Mouse (Mus musculus): ENCODE data around the gene Lgsn. TPM values are rescaled to one million over a fixed set of nuclear protein-coding genes. Genes with fewer than 3 reads are reported as not detected.

The Lgsn gene
- polyA plus RNA-seq, 1 experiment from 2014 or later = not detected

- no peak for ATAC-seq (ENCODE audit: low FRiP score)
- no peak overlapping the region for H3K9ac ChIP-seq
- 70% methylated on average over 7 of the region's 7 CpGs for WGBS
- H3K27me3 ChIP-seq (ENCODE audit: control insufficient read depth, insufficient read depth, low read length) = no peaks in the 10 kb centered on the region
- H3K4me1 ChIP-seq (replicated peaks; ENCODE audit: control insufficient read depth, insufficient read depth, low read length) = no peaks in the 10 kb centered on the region
- no peaks in the 10 kb centered on the region for H3K9me3 ChIP-seq (ENCODE audit: control insufficient read depth, low read length)
- H3K27ac ChIP-seq = no peak overlapping the region
- H3K4me3 ChIP-seq (replicated peaks; ENCODE audit: low read length) = no peak overlapping the region
- DNase-seq (ENCODE audit: low spot score) = no peak
- no peak overlapping the region for H3K4me2 ChIP-seq (replicated peaks)
- no peaks in the 10 kb centered on the region for H3K36me3 ChIP-seq (replicated peaks; ENCODE audit: control insufficient read depth, insufficient read depth)
These were observed 29.1 kb downstream of the Lgsn start for GRCm38 (mm10) chr1:31205346-31205745.

- no peak for ATAC-seq (ENCODE audit: low FRiP score)
- H3K4me1 ChIP-seq (replicated peaks; ENCODE audit: control insufficient read depth, insufficient read depth, low read length) = no peaks in the 10 kb centered on the region
- WGBS = 86% methylated on average over 3 of the region's 3 CpGs
- H3K27ac ChIP-seq = no peak overlapping the region
- no peaks in the 10 kb centered on the region for H3K27me3 ChIP-seq (ENCODE audit: control insufficient read depth, insufficient read depth, low read length)
- no peak overlapping the region for H3K4me2 ChIP-seq (replicated peaks)
- H3K4me3 ChIP-seq (replicated peaks; ENCODE audit: low read length) = no peak overlapping the region
- no peaks in the 10 kb centered on the region for H3K36me3 ChIP-seq (replicated peaks; ENCODE audit: control insufficient read depth, insufficient read depth)
- no peak overlapping the region for H3K9ac ChIP-seq
- DNase-seq (ENCODE audit: low spot score) = no peak
- no peaks in the 10 kb centered on the region for H3K9me3 ChIP-seq (ENCODE audit: control insufficient read depth, low read length)
These were observed 29.6 kb downstream of the Lgsn start for GRCm38 (mm10) chr1:31205770-31206169.

DNA sequence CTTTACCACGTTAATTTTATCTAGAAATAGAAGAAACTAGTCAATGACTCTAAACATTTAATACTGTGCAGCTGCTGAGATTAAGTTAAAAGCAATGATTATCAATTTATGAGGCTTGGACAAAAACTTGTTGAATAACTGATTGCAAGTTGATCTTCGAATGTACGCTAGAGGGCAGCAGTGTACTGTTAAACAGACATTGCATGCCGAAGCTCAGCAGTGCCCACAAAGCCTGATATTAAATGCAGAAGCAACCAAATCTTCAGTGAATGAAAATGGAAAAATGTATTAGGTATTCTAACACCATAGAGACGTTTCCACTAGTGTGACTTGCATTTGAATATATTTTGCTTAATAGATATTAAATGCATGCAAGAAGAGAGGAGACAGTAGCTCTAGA is 33.9 kb downstream of the Lgsn start:
- DNase-seq (ENCODE audit: low spot score) = peak; percentile 93
- H3K27ac ChIP-seq = no peak overlapping the region
- H3K4me1 ChIP-seq (replicated peaks; ENCODE audit: control insufficient read depth, insufficient read depth, low read length) = no peaks in the 10 kb centered on the region
- no peak overlapping the region for H3K9ac ChIP-seq
- H3K9me3 ChIP-seq (ENCODE audit: control insufficient read depth, low read length) = no peaks in the 10 kb centered on the region
- H3K4me2 ChIP-seq (replicated peaks) = no peak overlapping the region
- ATAC-seq (ENCODE audit: low FRiP score) = peak; percentile 79
- no peaks in the 10 kb centered on the region for H3K27me3 ChIP-seq (ENCODE audit: control insufficient read depth, insufficient read depth, low read length)
- no peaks in the 10 kb centered on the region for H3K36me3 ChIP-seq (replicated peaks; ENCODE audit: control insufficient read depth, insufficient read depth)
- WGBS = 1% methylated on average over 5 of the region's 5 CpGs
- no peak overlapping the region for H3K4me3 ChIP-seq (replicated peaks; ENCODE audit: low read length)

DNA sequence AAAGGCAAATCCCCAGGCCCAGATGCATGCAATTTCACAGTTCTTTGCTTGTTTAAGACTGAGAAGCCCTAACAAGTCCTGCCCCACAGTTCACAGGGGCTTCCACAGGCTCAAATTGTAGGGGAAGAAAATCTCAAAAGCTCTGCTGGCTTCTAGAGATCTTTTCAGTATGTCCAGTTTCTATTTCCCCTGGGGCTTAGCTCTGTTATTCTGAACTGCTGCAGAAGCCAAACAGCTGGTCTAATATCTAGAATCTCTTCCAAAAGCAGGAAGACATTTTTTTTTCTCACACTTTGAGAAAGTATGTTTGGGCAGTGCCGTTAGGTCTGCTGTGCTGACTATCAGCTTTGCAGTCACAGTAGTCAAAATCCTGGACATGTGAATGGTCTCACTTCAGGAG is 38.6 kb downstream of the Lgsn start:
- H3K4me2 ChIP-seq (replicated peaks) = no peak overlapping the region
- no peak overlapping the region for H3K9ac ChIP-seq
- DNase-seq (ENCODE audit: low spot score) (no peak), ATAC-seq (ENCODE audit: low FRiP score) (no peak)
- H3K4me1 ChIP-seq (replicated peaks; ENCODE audit: control insufficient read depth, insufficient read depth, low read length) = no peaks in the 10 kb centered on the region
- H3K27ac ChIP-seq = no peak overlapping the region
- H3K27me3 ChIP-seq (ENCODE audit: control insufficient read depth, insufficient read depth, low read length) = no peaks in the 10 kb centered on the region
- no peak overlapping the region for H3K4me3 ChIP-seq (replicated peaks; ENCODE audit: low read length)
- H3K9me3 ChIP-seq (ENCODE audit: control insufficient read depth, low read length) = no peaks in the 10 kb centered on the region
- 90% methylated on average over 1 of the region's 1 CpGs for WGBS
- no peaks in the 10 kb centered on the region for H3K36me3 ChIP-seq (replicated peaks; ENCODE audit: control insufficient read depth, insufficient read depth)

DNA sequence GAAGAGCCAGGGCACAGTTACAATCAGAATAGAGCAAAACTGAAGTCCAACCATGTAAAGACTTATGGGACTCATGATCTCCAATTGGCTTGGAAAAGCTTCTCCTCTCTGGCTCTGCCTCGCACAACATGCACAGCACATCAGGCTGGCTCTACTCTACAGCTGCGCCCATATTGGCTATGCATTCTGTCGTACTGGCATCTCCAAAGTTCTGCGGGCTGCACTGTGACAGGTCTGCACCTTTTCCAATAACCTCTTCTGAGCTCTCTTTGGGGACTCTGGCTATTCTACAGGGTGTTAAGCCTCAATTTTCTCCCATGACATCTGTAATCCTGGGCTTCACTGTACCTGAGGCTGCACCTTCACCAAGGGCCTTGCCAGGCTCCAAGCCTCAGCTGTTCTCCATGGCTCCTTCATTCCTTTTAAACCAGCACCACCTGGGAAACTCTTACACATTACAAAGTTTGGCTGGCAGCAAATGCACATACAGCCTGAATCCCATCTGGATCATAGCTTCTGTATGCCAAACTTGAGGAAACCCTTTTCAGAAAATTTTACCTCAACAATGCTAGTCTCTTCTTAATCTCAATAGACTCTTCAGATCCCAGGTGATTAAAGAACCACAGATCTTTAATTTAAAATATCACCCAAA is 44.5 kb downstream of the Lgsn start:
- no peak overlapping the region for H3K27ac ChIP-seq
- ATAC-seq (ENCODE audit: low FRiP score) (no peak), DNase-seq (ENCODE audit: low spot score) (no peak)
- H3K4me1 ChIP-seq (replicated peaks; ENCODE audit: control insufficient read depth, insufficient read depth, low read length) = no peaks in the 10 kb centered on the region
- no peaks in the 10 kb centered on the region for H3K36me3 ChIP-seq (replicated peaks; ENCODE audit: control insufficient read depth, insufficient read depth)
- no peak overlapping the region for H3K9ac ChIP-seq
- H3K9me3 ChIP-seq (ENCODE audit: control insufficient read depth, low read length) = no peaks in the 10 kb centered on the region
- H3K4me2 ChIP-seq (replicated peaks) = no peak overlapping the region
- H3K4me3 ChIP-seq (replicated peaks; ENCODE audit: low read length) = no peak overlapping the region
- H3K27me3 ChIP-seq (ENCODE audit: control insufficient read depth, insufficient read depth, low read length) = no peaks in the 10 kb centered on the region
- 94% methylated on average over 4 of the region's 4 CpGs for WGBS

DNA sequence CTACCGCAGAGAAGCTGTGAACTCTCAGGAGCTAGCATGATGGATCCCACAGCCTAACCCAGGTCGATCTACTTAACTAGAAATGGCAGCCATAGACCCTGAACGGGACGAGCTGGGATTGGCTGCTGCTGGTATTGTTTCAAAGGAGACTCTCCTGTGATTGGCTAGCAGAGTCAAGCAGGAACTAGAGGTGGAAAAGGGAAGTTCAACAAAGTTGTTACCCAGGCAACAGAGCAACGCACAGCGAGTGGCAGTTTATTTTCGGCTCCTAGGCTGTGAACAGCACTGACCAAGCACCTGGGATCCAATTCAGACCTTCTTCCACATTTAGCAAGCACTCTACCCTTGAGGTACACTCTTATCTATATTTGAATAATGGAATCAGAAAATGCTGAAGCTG is 46.4 kb downstream of the Lgsn start, which contains the start of the genes 4931428L18Rik and Pih1d3:
4931428L18Rik (minus strand) TSS at position 121 of the 400 bp plus-strand sequence.
Pih1d3 (plus strand) TSS at position 275 of the 400 bp plus-strand sequence.
- DNase-seq (ENCODE audit: low spot score) (no peak), ATAC-seq (ENCODE audit: low FRiP score) (no peak)
- Histone ChIP-seq H3K4me3 (replicated peaks; ENCODE audit: low read length) (no peak within 1 kb of the TSS), H3K36me3 (replicated peaks; ENCODE audit: control insufficient read depth, insufficient read depth) (no peaks in the 10 kb centered on the region), H3K9ac (no peak within 1 kb of the TSS), H3K27ac (no peak within 1 kb of the TSS), H3K9me3 (ENCODE audit: control insufficient read depth, low read length) (no peaks in the 10 kb centered on the region), H3K27me3 (ENCODE audit: control insufficient read depth, insufficient read depth, low read length) (no peaks in the 10 kb centered on the region), H3K4me1 (replicated peaks; ENCODE audit: control insufficient read depth, insufficient read depth, low read length) (no peaks in the 10 kb centered on the region), H3K4me2 (replicated peaks) (no peak within 1 kb of the TSS)
- WGBS = 88% methylated on average over 7 of the region's 7 CpGs

DNA sequence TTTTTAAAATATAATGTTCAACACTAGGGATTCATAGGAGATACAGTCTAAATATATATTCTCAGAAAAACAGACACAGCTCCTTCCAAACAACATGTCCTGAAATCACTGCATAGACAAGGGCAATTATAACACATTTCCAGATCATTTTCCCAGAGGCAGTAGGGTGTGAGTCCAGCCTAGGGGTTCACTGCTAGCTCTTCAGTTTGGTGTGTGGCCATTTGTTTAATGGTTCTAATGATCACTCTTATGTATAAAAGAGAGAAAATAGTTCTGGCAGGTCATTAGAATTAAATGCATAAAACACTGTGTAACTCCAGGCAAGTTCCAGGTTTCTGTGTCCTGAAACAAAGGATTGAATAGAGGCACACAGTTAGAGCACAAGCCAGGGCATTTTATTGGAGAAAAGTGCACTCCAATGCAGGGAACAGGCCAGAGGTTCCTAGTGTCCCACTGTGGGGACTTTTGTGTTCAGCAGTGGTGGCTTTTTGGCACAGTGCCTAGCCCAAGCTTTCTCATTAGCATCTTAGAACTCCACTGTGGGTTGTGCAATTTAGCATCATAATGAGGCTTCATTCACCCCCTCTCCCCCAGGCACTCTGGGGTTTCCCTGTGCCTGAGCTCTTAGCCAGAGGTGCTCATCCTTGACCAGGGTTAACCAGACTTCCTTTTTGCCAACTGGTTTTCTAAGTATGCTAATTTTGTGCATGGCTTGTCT is 57.3 kb downstream of the Lgsn start:
- no peak overlapping the region for H3K4me2 ChIP-seq (replicated peaks)
- no peaks in the 10 kb centered on the region for H3K9me3 ChIP-seq (ENCODE audit: control insufficient read depth, low read length)
- no peaks in the 10 kb centered on the region for H3K4me1 ChIP-seq (replicated peaks; ENCODE audit: control insufficient read depth, insufficient read depth, low read length)
- ATAC-seq (ENCODE audit: low FRiP score) (peak; percentile 93), DNase-seq (ENCODE audit: low spot score) (peak; percentile 74)
- peaks cover 6% of the 10 kb centered on the region for H3K27me3 ChIP-seq (ENCODE audit: control insufficient read depth, insufficient read depth, low read length)
- no peak overlapping the region for H3K4me3 ChIP-seq (replicated peaks; ENCODE audit: low read length)
- H3K9ac ChIP-seq = no peak overlapping the region
- no peaks in the 10 kb centered on the region for H3K36me3 ChIP-seq (replicated peaks; ENCODE audit: control insufficient read depth, insufficient read depth)
- no peak overlapping the region for H3K27ac ChIP-seq

Other genes with a start within 250 kb of the Lgsn start
- not detected in 2 replicates for gene AC153137.1, start 198.4 kb upstream of the Lgsn start, polyA plus RNA-seq (2014; fragmentation: Nextera tagmentation; extraction: Ambion mirVana)
- gene 4931428L18Rik, start 46.3 kb downstream of the Lgsn start, polyA plus RNA-seq (2014; fragmentation: Nextera tagmentation; extraction: Ambion mirVana) = not detected in 2 replicates
- gene Pih1d3, start 46.4 kb downstream of the Lgsn start, polyA plus RNA-seq (2014; fragmentation: Nextera tagmentation; extraction: Ambion mirVana) = not detected in 2 replicates

Data from hindbrain, embryonic 14.5 days (tissue).